Mouse (Mus musculus) lung, postnatal 0 days (tissue): ENCODE data around the gene Cldn18. TPM values are rescaled to one million over a fixed set of nuclear protein-coding genes. Genes with fewer than 3 reads are reported as not detected.
A peak's percentile ranks its signal among the peaks of the same experiment; 100 is the strongest.

Source experiments
- ATAC-seq: fragments of 200-750 bp; cut with Nextera tagmentation; 2 replicates; pipeline ENCODE4 v1.8.0; 2017; ENCODE audit warnings: moderate library complexity
- DNase-seq: peaks from one replicate; pipeline ENCODE4 v3.0.0-alpha.2; 2016; ENCODE audit warnings: low spot score
- H3K27ac ChIP-seq: fragments of 300-500 bp; sonication (generic); 2 replicates; pipeline ENCODE4 v1.5.1; 2014; ENCODE audit warnings: antibody characterized with exemption, mild to moderate bottlenecking, low read length, mixed read lengths
- H3K27me3 ChIP-seq: fragments of 300-500 bp; sonication (generic); replicated peaks from 2 replicates; pipeline ENCODE4 v1.6.1; 2014; ENCODE audit warnings: low read length, mixed read lengths; ENCODE audit not compliant: insufficient read depth
- H3K36me3 ChIP-seq: fragments of 300-500 bp; sonication (generic); 2 replicates; pipeline ENCODE4 v1.6.1; 2014; ENCODE audit warnings: low read length, mixed read lengths; ENCODE audit not compliant: insufficient read depth
- H3K4me1 ChIP-seq: fragments of 300-500 bp; sonication (generic); 2 replicates; pipeline ENCODE4 v1.6.1; 2014; ENCODE audit warnings: antibody characterized with exemption, low read depth, low read length, mixed read lengths; ENCODE audit not compliant: insufficient read depth
- H3K4me2 ChIP-seq: fragments of 300-500 bp; sonication (generic); replicated peaks from 2 replicates; pipeline ENCODE4 v1.6.1; 2014; ENCODE audit warnings: low read depth, mild to moderate bottlenecking, low read length, moderate library complexity, mixed read lengths
- H3K4me3 ChIP-seq: fragments of 300-500 bp; sonication (generic); 2 replicates; pipeline ENCODE4 v1.5.1; 2014; ENCODE audit warnings: low read depth, low read length
- H3K9ac ChIP-seq: fragments of 300-500 bp; sonication (generic); replicated peaks from 2 replicates; pipeline ENCODE4 v1.6.1; 2014; ENCODE audit warnings: low read depth, mild to moderate bottlenecking
- H3K9me3 ChIP-seq: fragments of 300-500 bp; sonication (generic); 2 replicates; pipeline ENCODE4 v1.6.1; 2016; ENCODE audit warnings: low read length, mixed read lengths
- CTCF ChIP-seq: IDR thresholded peaks from 2 replicates; pipeline ENCODE4 v1.5.1; 2016; ENCODE audit warnings: antibody characterized with exemption, mild to moderate bottlenecking
- EP300 ChIP-seq: IDR thresholded peaks from 2 replicates; pipeline ENCODE4 v1.6.1; 2016; ENCODE audit warnings: antibody characterized with exemption, mild to moderate bottlenecking, control low read depth
- WGBS: fragments of 180-500 bp; shearing (Covaris S2); extraction: QIAGEN DNeasy Blood & Tissue Kit; methylation state at CpG from one replicate; pipeline ENCODE4 v1.1.7; 2014; 5-methylcytosine and 5-hydroxymethylcytosine counted together
- polyA plus RNA-seq: library from polyadenylated mRNA; unstranded; fragments of >200 nt; fragmentation: Nextera tagmentation; extraction: Ambion mirVana; gene quantifications from 2 replicates; pipeline ENCODE4 v1.2.1, GENCODE M21; 2015

Gene Cldn18
- polyA plus RNA-seq, 1 experiment from 2014 or later: 1,066 TPM

- Histone ChIP-seq H3K27me3 (no peaks in the 10 kb centered on the region), H3K36me3 (no peaks in the 10 kb centered on the region), H3K27ac (peak overlapping the region; percentile 82), H3K9me3 (no peaks in the 10 kb centered on the region), H3K4me2 (peak overlapping the region; percentile 50), H3K9ac (no peak overlapping the region), H3K4me1 (no peaks in the 10 kb centered on the region), H3K4me3 (peak overlapping the region; percentile 35)
- peak; percentile 29; the same call in 1 of the 2 replicates for ATAC-seq
- TF ChIP-seq CTCF (peak; percentile 64), EP300 (no peak)
- peak; percentile 67 for DNase-seq
- 44% methylated on average over 11 of the region's 11 CpGs for WGBS
Observed at GRCm38 (mm10) chr9:99707425-99708126, 9.5 kb downstream of the Cldn18 start.

GRCm38 (mm10) chr9:99706264-99706663 is 10.8 kb downstream of the Cldn18 start:
- WGBS: 60% methylated on average over 6 of the region's 6 CpGs
- peak; percentile 58 for DNase-seq
- no peak for ATAC-seq
- Histone ChIP-seq H3K36me3 (no peaks in the 10 kb centered on the region), H3K4me3 (no peak overlapping the region), H3K27ac (peak overlapping the region; percentile 82), H3K9me3 (no peaks in the 10 kb centered on the region), H3K27me3 (no peaks in the 10 kb centered on the region), H3K9ac (no peak overlapping the region), H3K4me2 (peak overlapping the region; percentile 50), H3K4me1 (no peaks in the 10 kb centered on the region)
- TF ChIP-seq EP300 (peak; percentile 72), CTCF (no peak)

GRCm38 (mm10) chr9:99703711-99704110 is 13.4 kb downstream of the Cldn18 start:
- Histone ChIP-seq H3K9me3 (no peaks in the 10 kb centered on the region), H3K4me1 (no peaks in the 10 kb centered on the region; the same call in 1 of the 2 replicates), H3K36me3 (no peaks in the 10 kb centered on the region), H3K27me3 (no peaks in the 10 kb centered on the region), H3K27ac (peak overlapping the region; percentile 71), H3K4me3 (no peak overlapping the region), H3K9ac (no peak overlapping the region), H3K4me2 (no peak overlapping the region)
- ATAC-seq (peak; percentile 66), DNase-seq (peak; percentile 81)
- 57% methylated on average over 6 of the region's 6 CpGs for WGBS
- TF ChIP-seq EP300: no peak; the same call in 1 of the 2 replicates
- no peak for TF ChIP-seq CTCF

GRCm38 (mm10) chr9:99702215-99702614 is 14.9 kb downstream of the Cldn18 start:
- ATAC-seq (peak; percentile 75), DNase-seq (peak; percentile 69)
- Histone ChIP-seq H3K27ac (peak overlapping the region; percentile 76), H3K36me3 (no peaks in the 10 kb centered on the region), H3K9ac (no peak overlapping the region), H3K4me3 (no peak overlapping the region), H3K9me3 (no peaks in the 10 kb centered on the region), H3K4me2 (no peak overlapping the region), H3K4me1 (no peaks in the 10 kb centered on the region; the same call in 1 of the 2 replicates), H3K27me3 (no peaks in the 10 kb centered on the region)
- TF ChIP-seq EP300 (peak; percentile 95), CTCF (no peak)
- WGBS: 42% methylated on average over 6 of the region's 6 CpGs

- H3K36me3 ChIP-seq: no peaks in the 10 kb centered on the region
- TF ChIP-seq EP300 (peak; percentile 55), CTCF (no peak)
- H3K9me3 ChIP-seq: no peaks in the 10 kb centered on the region
- no peaks in the 10 kb centered on the region; the same call in 1 of the 2 replicates for H3K4me1 ChIP-seq
- H3K27ac ChIP-seq: peak overlapping the region; percentile 76
- WGBS: 62% methylated on average over 2 of the region's 2 CpGs
- DNase-seq (no peak), ATAC-seq (no peak)
- no peak overlapping the region for H3K9ac ChIP-seq
- H3K27me3 ChIP-seq: no peaks in the 10 kb centered on the region
- no peak overlapping the region for H3K4me2 ChIP-seq
- H3K4me3 ChIP-seq: no peak overlapping the region
Observed at GRCm38 (mm10) chr9:99701187-99701586, 15.9 kb downstream of the Cldn18 start.

- H3K9me3 ChIP-seq: no peaks in the 10 kb centered on the region
- H3K4me1 ChIP-seq: no peaks in the 10 kb centered on the region; the same call in 1 of the 2 replicates
- H3K36me3 ChIP-seq: no peaks in the 10 kb centered on the region
- no peak overlapping the region for H3K4me3 ChIP-seq
- H3K27me3 ChIP-seq: no peaks in the 10 kb centered on the region
- H3K27ac ChIP-seq: no peak overlapping the region
- H3K9ac ChIP-seq: no peak overlapping the region
- DNase-seq (no peak), ATAC-seq (no peak)
- no peak overlapping the region for H3K4me2 ChIP-seq
- TF ChIP-seq EP300 (no peak), CTCF (no peak)
- WGBS: 63% methylated on average over 2 of the region's 2 CpGs
Observed at GRCm38 (mm10) chr9:99699752-99700389, 17.2 kb downstream of the Cldn18 start.
